Mouse (Mus musculus) urinary bladder, postnatal 25 days (tissue): ENCODE results near the gene Pou6f1.
"Not testable (repeated sequence)": the region's sequence is repeated elsewhere in the genome, so short reads cannot be mapped to it uniquely, and the experiment has no call there.

Experiments
- DNase-seq: peaks from one replicate; pipeline ENCODE4 v3.0.0; 2022; ENCODE audit warnings: low spot score

Gene Pou6f1

DNA sequence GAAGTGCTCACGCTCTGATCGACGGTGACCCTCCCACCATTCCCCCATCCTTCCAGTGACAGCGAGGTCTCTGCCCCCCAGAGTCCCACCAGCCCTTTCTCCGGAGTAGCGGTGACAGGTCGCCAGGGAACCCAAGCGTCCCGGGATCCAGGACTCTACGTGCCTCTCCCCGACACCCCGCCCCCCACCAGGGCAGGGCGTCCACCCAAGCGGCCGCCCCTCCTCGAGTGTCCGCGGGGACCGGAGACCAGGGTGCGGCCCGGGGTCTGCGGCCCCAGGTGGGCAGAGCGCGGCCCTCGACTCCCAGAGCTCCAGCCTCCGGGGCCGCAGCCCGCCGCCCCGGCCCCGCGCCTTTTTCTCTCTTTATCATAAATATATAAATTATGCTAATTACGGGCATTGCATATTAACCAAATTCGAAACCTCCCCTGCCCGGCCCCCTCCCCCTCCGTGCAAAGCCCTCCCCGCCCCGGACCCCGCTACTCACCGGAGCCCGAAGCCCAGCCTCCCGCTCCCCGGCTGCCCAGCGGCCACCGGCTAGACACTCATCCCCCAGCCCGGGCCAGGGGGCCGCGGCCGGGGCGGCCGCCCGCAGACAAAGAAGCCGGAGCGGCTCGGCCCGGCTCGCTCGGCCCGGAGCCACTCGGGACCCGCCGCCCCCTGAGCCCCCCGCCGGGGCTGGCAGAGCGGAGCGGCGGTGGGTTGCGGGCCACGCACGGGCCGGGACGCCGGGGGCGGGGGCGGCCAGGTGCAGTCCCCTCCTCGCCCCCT is at the start of gene Pou6f1:
Pou6f1 (minus strand) TSS at position 709 of the 771 bp plus-strand sequence.
- DNase-seq: peak; percentile 31

DNA sequence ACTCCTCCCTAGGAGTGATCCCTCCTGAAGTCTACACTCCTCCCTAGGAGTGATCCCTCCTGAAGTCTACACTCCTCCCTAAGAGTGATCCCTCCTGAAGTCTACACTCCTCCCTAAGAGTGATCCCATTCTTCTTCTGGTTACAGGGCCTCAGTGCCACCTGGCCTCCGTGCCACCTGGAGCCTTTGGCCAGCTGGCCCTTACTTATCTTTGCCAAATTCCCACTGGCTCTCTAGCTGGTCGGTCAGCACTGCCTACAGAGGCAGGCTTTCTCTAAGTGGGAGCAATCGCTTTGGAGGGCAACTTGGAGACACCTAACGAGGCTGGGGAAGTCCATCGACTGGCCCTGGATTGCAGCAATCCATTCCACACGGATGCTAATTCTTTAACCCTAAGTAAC is 46.4 kb upstream of the Pou6f1 start:
- DNase-seq: no peak

DNA sequence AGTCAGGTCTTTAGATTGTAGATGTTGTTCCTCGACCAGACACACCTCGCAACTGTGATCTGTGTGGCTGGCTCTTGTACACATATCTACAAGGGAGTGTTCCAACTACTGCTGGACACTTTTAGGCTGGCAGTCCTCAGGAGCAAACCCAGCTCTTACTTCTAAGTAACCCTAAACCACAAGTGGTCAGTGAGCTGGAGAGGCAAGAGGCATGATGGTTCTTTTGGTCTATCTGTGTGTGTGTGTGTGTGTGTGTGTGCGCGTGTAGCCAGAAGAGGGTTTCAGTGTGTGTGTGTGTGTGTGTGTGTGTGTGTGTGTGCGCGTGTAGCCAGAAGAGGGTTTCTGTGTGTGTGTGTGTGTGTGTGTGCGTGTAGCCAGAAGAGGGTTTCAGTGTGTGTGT is 42.7 kb upstream of the Pou6f1 start:
- no peak for DNase-seq

- DNase-seq: no peak
Observed at GRCm38 (mm10) chr15:100641226-100641810, 41.5 kb upstream of the Pou6f1 start.

GRCm38 (mm10) chr15:100639972-100640750 is 40.4 kb upstream of the Pou6f1 start:
- DNase-seq: peak; percentile 34

- peak; percentile 26 for DNase-seq
Observed at GRCm38 (mm10) chr15:100637661-100638060, 37.9 kb upstream of the Pou6f1 start.

DNA sequence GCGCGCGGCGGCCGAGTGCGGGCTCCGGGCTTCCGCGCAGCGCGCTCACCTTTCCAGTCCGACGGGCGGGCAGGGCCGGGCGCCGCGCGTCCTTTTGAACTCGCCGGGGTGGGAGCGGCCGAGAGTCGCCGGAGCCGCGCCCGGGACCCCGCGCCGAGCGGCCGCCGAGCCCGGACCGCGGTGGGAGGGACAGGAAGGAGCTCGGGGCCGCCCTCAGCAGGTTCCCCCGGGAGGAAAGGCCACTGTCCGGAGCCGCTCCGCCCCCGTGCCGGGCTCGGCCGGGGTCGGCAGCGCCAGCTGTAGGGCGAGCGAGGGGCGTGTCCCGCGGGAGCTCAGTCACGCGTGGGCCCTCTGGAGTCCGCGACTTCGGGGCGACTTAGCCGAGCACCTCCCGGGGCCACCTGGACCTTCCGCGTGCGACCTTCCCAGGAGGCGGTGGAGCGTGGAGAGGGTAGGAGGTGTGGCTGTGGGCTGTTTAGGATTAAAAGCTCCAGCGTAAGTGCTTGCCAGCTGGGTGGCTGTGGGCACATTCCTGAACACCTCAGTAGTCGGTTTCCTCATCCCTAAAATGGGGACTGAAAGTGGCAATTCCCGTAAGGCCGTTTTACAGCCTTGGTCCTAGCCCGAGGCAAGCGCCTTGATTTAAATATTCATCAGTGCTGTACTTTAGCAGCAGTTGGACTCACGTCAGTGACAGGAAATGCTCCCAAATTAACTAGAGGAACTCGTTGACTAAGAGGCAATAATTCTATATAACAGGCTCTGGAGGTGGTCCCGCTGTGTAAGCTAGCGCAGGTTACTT is 37.1 kb upstream of the Pou6f1 start, which contains the start of gene Smagp:
Smagp (minus strand) TSS at position 241 of the 802 bp plus-strand sequence.
- peak; percentile 45 for DNase-seq

DNA sequence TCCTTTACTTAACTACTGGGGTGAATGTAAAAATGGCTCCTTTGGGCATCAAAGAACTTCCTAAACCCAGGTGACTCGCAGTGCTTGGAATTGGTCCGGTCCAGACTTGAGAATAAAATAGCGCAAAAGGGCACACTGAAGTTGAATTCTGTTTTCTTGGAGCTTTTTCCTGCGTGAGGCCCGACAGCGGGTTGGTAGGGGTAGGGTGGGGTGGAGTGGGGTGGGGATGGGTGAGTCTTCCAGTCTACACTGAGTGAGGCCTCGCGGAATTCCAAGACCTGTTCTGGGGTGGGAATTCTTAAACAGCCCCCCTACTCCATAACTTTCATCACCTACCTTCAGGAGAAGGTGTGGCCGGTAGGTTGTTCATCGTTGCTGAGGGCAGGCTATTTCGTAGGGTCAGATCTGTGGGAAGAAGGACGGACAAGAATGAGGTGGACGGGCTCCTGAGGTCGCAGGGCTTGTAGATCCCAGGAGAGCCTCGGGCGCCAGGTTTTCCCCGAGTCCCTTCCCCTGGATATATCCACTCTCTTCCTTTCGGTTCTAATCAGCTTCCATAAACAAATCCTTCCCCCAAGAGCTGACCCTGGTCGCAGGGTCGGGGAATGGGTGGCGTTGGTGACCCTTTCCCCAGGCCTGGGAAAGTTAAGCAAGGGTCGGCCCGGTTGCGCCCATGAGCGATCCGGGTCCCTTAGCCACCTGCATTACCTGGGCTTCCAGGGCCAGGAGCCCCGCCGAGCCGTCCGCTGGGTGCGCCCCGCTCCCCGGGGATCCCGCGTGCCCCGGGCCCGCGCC is 36.3 kb upstream of the Pou6f1 start:
- DNase-seq: peak; percentile 17

GRCm38 (mm10) chr15:100635239-100635638 is 35.5 kb upstream of the Pou6f1 start:
- no peak for DNase-seq

- no peak for DNase-seq
Observed at GRCm38 (mm10) chr15:100633341-100633740, 33.6 kb upstream of the Pou6f1 start.

DNA sequence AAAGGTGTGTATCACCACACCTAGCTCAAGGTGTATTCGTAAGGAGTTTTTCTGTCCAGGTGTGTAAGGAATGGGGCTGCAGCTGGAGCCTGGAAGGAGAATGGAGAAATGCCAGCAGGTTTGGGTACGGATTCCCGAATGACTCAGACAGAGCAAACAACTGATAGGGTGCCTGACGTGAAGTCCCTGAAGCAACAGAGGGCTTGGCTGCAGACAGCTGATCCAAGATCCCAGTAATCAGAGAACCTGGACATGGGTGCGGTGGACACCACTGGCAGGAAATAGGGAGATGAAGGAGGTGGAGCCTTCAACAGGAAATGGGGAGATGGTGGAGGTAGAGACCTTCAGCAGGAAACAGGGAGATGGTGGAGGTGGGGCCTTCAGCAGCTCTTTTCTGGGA is 32.5 kb upstream of the Pou6f1 start:
- DNase-seq: no peak

GRCm38 (mm10) chr15:100631454-100632170 is 31.8 kb upstream of the Pou6f1 start:
- no peak for DNase-seq

DNA sequence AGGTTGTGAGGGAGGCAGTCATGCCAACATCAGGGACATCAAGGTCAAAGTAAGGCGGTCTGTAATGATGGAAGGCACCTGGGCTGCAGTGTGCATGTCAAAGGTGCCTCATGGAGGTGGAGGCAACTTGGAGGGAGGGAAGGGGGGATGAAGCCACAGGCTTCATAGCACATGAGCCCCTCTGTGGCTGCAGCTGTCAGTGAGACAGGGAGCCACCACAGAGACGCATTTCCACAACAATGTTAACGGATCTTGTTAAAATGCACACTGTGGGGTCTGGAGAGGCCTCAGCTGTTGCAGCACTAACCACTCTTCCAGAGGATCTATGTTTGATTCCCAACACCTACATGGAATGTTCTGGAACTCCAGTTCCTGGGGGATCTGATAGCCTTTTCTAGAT is 30.3 kb upstream of the Pou6f1 start:
- DNase-seq: no peak

DNA sequence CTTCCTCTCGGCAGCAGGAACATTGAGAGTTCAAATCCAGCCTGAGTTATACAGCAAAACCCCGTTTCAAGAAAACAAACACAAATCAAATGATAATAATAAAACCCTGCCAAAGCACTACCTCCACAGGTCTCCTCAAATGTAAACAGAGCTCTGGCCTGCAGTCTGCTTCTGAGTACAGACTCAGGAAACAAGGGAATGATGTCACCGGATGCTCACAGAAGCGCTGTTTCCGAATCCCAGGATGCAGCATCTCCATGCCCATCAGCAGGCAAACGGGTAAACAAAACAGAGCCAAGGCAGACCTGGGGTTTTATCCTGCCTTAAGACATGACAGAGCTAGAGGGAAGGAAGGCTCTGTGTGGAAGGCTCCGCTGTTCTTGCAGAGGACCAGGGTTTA is 29.0 kb upstream of the Pou6f1 start:
- no peak for DNase-seq

GRCm38 (mm10) chr15:100627774-100628370 is 28.1 kb upstream of the Pou6f1 start:
- DNase-seq: no peak

- no peak for DNase-seq
Observed at GRCm38 (mm10) chr15:100627287-100627686, 27.5 kb upstream of the Pou6f1 start.

- no peak for DNase-seq
Observed at GRCm38 (mm10) chr15:100624435-100624834, 24.7 kb upstream of the Pou6f1 start.

DNA sequence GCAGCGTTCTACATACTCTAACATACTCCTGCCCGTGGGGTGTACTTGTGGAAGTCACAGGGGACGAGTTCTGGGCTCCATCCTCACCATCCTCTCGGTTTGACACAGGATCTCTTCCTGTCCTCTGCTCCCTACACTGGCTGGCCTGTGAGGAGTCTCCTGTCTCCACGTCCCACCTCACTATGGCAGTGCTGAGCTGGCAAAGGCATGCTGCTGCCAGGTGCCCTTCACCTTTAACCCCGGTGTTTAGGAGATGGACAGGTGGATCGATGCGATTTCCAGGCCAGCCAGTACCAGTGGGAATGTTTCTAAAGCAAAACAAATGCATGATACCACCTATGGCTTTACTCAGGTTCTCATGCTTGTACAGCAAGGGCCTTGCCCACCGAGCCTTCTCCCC is 24.0 kb upstream of the Pou6f1 start:
- no peak for DNase-seq

GRCm38 (mm10) chr15:100622164-100622563 is 22.4 kb upstream of the Pou6f1 start:
- no peak for DNase-seq

DNA sequence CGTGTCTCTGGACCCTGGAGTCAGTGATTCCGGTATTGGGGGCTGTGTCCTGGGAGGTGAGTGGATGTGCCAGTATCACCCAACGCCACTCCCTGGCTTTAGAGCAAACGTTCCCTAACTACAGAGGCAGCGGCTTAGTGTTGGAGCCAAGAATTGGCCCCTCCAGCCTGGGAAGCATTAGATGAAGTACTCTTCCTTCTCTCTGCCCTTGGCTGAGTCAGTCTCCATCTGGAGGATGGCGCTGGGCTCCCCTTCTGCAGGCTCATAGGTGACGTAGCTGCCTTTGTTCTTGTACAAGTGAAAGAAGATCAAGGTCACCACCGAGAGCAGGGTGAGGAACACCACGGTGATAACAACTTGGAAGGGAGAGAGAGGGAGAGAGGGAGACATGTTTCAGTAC is 21.9 kb upstream of the Pou6f1 start:
- not testable (repeated sequence) for DNase-seq
